Mouse (Mus musculus): ENCODE results near the gene Syce1.

- TF ChIP-seq CTCF (IDR thresholded peaks at IDR 0.05; ENCODE audit: low read depth) (no peak), EP300 (IDR thresholded peaks at IDR 0.05; ENCODE audit: low read depth) (no peak)
These were observed 7.1 kb downstream of the Syce1 start for GRCm38 (mm10) chr7:140780548-140780947.
